Mouse (Mus musculus) left cerebral cortex, adult 18-20 months (tissue): ENCODE measurements around the gene Pigl. TPM values are rescaled to one million over a fixed set of nuclear protein-coding genes. Genes with fewer than 3 reads are reported as not detected.

ENCODE experiments used
- DNase-seq, 2 experiments: peaks; one replicate each; pipeline ENCODE4 v3.0.0; 2021 to 2022; ENCODE audit warnings: low spot score in 2 of 2, mixed read lengths in 1 of 2
- total RNA-seq, 2 experiments: library from RNA; stranded (reverse); gene quantifications; 2 replicates each; pipeline ENCODE4 v1.2.3; 2021

Gene Pigl
- total RNA-seq, 2 experiments from 2014 or later, result 4.7 to 5.7 TPM

DNA sequence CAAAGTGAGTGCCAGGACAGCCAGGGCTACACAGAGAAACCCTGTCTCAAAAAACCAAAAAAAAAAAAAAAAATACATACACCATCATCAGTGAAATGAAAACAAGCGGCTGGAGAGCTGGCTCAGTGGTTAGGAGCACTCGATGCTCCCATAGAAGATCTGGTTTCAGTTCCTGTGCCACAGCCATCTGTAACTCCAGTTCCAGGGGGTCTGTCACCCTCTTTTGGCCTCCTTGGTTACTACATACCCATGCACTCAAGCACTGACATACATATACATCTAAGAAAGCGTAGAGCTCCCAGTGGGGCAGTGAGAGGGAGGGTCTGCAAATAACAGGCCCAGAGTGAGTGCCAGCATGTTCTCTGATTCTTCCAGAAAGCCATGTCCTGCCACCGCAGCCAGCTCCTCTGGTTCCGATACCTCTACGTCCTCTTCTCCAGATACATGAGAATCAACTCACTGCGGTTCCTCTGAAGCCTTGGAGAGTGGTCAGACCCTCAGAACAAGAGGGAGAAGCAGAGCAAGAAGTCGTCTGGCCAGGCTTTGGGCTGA, 54.3 kb downstream of the Pigl start:
- DNase-seq, result no peak

DNA sequence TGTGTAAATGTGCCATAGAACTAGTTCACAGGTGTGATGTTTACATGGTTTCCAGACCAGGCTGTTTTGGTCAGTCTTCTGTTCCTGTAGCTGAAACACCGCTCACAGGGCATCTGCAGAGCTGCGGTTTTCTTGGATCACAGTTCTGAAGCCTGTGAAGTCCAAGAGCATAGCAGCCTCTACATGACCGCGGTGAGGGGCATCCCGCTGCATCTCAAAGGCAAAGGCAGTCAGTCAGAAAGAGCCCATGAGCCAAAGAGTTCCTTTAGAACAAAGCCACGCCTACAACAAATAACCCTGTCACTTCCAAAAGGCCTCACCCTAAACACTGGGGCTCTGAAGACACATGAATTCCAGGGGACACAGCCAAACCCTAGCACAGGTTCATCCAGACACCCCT, 55.1 kb downstream of the Pigl start:
- no peak for DNase-seq

DNA sequence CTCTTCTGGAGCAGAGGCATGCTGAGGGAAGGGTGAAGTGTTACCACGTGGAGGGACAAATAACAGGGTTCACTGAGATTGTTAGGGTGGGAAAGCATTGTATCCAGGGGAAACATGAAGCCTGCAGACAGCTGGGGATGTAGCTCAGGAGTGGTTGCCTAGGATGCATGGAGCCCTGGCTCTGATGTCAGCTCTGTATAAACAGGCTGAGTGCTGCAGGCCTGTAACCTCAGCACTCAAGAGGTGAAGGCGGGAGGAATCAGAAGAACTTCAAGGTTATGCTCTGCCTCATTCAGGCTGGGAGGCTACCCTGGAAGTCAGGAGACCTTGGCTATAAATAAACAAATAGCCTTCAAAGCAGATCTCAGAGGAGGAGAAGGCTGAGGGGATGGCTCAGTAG, 60.7 kb downstream of the Pigl start:
- no peak for DNase-seq

DNA sequence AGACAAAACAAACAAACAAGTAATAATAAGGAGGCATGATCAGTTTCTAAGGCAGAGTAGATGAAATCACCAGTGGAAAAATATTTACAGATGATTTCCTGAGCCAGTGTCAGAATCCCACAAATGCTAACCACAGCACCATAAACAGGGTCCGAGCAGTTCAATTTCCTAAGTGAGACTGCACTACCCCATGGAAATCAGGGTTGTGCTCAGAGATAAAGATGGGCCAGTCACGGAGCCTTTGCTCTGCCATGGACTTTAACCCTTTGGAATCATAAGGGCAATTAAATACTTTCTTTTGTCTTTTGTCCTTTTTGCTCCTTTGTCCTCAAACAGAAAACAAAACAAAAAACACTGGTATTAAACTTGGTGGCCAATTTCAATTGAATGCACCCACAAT, 64.0 kb downstream of the Pigl start:
- no peak for DNase-seq

DNA sequence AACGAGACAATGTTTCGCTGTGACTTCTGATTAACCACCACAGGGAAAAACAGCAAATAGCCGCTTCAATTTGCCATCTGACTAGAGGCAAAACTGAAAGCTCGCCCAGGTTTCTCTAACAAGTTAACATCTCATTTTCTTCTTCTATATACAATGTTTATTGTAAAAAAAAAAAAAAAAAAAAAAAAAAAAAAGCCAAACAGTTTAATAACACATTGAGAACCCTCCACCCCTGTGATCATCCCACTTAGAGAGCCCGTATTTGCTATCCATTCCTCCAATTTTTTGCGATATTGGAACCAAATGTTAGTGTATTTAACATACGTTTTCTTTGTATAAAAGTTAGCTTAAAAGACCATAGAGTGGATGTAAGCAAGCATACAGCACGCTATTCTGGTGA, 78.8 kb downstream of the Pigl start:
- DNase-seq, result no peak

DNA sequence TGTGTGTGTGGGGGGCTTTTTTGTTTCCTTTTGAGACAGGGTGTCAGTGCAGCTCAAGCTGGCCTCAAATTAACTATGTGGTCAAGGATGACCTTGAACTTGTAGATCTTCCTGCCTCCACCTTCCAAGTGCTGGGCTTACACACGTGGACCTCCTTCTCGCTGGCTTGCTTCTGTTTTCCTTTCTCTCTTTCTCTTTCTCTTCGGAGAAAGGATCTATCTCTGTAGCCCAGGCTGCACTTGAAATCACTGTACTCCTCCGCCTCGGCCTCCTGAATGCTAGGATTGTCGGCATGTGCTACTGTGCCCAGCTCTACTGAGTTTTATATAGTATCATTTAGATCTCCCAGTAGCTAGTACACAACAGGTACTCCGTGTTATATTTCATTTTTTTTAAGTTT, 79.3 kb downstream of the Pigl start:
- peak in 1 of 2 experiments; percentile 13 for DNase-seq

DNA sequence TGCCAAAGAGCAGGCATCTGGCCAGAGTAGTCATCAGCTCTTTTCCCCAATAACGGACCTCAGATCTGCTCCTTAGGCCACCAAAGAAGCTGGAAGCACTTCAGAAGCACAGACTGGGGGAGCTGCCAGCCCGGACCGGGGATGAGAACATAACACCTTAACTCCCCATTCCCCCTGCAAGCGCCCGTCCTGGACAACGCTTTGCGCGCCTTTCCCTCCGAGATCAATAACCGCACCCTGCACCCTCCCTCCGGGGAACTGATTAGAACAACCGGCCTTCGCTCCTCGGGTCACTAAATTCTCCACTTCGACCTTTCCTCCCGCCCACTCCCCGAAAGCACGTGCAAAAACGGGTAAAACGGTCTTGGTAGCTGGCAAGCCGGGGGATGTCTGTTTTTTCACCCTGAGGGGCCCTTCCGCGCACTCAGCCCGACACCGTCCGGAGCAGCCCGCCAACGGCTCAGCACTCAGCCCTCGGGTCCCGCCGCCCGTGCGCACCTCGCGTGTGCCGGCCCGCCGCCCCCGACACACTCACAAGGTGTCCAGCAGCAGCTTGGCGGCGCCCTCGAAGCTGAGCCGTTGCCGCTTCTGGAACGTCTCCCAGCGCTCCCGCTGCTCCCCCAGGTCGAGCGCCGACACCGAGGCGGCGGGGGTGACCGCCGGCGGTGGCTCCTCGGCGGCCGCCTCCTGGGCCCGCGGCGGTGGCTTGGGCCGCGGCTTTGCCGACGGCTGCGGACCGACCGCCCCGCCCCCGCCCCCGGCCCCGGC, 80.2 kb downstream of the Pigl start:
- peak; percentile 44 to 59 for DNase-seq

DNA sequence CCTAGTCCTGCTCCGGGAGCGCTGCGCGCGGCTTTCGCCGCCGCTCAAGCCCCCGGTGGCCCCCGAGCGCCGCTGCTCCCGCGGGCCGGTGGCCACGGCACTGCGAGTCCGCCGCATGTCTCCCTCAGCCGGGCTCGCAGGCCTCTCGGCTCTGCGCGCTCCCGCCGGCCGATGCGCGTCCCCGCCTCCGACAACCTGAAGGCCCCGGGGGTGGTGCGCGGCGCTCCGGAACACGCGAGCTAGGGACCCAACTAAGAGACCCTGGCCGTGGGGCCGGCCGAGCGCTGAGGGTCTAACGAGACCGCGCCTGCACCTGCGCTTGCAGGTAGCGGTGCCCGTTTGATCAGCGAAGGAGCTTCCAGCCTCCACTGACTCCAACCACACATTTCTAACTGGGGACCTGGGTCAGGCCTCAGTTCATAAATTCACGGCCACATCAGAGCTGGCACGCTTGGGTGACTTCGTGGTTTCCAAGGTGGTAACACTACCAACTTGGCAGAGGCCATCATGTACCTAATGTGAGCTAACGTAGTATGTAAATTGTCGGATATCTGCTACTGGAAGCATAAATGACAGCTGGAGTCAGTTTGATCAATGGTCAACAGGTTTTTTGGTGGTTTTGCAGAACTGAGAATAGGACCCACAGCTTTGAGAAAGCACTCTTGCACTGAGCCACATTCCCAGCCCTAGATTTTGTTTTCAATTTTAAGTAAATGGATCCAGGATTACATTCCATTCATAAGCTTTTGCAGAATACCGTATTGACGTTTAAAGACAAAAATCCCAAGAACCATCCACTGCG, 81.0 kb downstream of the Pigl start, which contains the start of gene Cenpv:
Gene Cenpv (minus strand): TSS at position 173 of the 802 bp plus-strand sequence.
- peak; percentile 77 to 80 for DNase-seq

DNA sequence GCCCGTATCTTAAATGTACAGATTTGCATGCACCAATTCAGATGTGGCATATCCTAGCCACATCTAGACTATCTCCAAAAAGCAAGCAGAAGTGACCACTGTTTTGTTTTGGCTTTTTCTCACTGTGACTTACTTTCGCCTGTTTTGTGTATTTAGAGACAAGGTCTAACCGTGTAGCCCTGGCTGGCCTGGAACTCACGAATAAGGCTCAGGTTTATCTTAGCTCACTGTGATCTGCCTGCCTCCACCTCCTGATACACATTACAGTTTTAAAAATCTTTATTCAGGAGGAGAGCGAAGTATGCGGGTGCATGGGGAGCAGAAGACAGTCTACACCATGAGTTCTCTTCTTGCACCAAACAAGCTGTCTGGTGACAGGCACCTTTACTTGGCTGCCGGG, 81.9 kb downstream of the Pigl start:
- no peak for DNase-seq

DNA sequence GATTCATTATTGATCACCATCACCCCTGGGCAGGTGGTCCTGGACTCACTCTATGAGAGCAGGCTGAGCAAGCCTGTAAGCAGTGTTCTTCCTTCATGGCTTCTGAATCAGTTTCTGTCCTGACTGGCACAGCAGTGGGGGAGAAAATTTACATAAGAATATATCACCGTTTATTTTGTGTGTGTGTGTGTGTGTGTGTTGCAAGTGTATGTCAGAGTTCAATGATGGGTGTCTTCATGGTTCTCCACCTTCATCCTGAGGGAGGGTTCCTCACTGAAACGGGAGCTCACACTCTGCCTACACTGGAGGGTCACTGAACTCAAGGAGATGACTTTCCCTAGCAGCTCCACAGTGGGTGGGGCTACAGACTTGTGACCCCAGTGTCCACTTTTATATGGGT, 82.7 kb downstream of the Pigl start:
- DNase-seq, result no peak

DNA sequence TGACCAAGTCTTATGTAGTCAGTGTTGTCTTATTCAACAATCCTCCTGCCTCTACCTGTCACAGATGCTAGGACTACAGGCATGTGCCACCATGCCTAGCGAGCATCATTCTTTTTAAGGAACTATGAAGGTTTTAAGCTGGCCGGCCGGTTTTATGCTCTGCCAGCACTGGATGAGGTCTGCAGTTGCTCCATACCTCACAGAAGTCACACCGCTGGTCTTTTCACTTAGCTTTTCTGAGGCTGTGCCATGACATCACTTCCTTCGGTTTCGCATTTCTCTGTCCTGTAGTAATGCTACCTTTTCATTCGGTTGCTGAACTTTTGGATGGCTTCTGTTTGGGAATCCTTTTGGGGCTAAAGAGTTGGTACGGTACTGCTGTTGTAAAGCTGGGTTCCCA, 83.3 kb downstream of the Pigl start:
- DNase-seq, result no peak

DNA sequence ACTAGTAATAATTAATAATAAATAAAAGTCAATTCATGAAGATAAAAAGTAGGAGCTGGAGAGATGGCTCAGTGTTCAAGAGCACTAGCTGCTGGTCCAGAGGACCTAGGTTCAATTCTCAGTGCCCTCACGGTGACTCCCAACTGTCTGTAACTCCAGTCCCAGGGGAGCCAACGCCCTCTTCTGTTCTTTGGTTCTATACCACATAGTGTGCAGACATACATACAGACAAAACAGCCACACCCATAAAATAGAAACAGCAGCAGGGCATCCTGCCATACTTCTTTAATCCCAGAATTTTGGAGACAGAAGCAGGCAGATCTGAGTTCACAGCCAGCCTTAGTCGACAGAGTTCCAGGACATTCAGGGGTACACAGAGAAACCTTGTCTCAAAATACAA, 85.7 kb downstream of the Pigl start:
- DNase-seq, result no peak

DNA sequence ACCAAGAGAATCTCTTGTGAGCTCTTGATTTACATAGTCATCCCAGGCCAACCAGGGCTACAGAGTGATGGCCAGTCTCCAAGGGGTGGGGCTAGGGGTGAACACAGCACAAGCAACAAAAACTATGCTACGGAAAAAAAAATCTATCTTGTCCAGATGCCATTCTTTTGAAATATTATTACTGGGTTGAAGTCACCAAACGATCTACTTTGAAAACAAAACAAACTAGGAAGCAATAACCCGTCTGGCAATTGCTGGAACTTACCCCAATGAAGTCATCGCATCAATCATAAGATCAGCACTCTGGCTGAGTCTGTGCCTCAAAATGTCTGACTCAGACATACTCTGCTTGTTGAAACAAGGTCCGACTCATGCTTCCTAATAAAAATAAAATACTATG, 91.5 kb downstream of the Pigl start:
- DNase-seq, result peak; percentile 36 to 40

DNA sequence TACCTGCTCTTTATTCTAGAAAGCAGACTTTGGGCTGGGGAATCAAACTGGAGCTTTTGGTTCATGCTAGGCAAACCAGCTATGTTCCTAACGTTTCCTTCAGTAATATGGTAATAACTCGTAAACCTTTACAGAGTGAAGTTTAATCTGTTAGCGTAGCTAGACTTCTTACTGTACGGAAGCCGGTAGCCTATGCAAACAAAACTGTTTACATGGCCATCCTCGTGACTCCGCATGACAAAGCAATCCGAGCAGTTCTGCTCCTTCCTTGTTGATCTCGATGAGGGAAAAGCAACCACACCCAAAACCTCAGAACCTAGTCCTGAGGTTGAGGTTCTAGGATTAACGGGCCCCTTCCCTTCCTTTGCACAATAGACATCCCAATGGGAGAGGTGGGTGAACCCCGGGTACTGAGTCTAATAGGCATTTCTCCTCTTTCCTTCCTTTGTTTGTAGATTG, 92.0 kb downstream of the Pigl start:
- peak; percentile 37 to 43 for DNase-seq

DNA sequence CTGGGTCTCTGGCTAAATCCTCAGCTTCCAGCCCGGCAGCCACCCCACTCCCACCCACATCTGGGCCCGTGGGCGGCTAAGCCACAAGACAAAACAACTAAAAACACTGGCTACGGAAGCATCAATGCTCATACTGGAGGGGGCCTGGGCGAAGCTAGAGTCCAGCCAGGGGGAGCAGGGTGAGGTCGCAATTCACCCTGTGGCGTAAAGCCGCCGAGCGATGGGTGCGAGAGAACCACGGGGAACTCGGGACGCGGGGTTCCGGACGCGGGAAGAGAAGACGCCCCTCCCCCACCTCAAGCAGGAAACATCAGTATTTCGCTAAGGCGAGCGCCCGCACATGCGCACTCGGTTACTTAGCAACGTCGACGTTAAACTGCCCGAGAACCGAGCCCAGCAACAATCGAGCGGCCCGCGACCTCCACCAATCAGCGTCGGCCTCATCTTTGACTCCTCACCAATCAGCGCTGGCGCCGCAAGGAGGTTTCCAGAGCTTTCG, 92.5 kb downstream of the Pigl start, which contains the start of gene Ubb:
Gene Ubb (plus strand): TSS at position 445 of the 499 bp plus-strand sequence.
- peak; percentile 99 for DNase-seq

DNA sequence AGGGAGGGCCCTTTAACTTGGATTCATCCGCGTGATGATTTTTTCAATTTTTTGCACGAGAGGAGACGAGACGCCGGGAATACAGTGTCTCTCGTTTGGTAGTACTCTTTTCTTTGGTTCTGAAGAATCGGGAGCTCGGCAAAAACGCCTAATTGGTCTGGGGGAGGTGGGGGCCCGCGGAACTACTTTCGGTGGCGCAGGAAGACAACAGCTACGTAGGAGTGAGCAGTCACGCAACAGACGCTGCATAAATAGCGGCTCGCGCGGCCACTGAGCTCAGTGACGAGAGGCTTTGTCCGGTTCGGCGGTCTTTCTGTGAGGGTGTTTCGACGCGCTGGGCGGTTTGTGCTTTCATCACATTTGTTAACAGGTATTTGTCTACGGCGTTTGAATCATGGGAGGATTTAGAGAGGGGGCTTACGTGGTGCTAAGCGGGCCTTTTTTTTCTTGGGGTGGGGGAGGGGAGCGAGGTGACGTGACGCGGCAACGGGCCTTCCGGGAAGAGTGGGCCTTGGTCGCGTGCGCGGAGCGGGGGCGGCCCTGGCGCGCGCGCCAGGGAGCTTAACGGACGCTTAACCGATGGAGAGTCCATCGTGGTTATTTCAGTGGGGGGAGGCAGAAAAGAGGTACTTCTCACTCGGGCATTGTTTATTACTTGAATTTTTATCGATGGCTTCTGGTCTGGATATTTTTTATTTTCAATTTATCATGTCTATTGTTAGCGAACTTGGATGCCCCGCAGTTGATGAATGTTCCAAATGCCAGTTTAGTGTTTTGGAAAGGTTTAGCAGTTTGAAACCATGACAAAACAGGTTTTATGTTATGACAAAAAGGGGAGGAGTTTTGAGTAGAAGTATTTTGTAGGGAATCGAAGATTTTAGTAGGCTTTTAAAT, 93.2 kb downstream of the Pigl start:
- DNase-seq, result peak; percentile 84 to 87

DNA sequence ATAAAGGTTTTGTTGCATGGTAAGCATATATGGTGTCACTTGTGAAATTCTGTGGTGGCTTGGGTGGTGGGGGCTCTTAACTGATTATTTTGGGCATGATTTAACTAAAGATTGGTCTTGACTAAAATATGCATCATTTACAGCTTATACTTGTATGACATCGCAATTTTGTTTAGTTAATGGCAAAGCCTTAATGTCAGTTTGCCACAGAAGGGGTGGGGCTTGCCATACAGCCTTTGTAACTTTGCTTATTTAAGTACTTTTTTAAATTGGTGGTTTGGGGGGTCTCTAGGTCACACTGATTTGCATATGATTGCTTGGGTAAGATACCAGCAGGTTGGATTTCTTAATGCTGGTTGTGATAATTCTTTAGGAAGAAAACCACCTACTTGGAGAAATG, 94.9 kb downstream of the Pigl start:
- no peak for DNase-seq

DNA sequence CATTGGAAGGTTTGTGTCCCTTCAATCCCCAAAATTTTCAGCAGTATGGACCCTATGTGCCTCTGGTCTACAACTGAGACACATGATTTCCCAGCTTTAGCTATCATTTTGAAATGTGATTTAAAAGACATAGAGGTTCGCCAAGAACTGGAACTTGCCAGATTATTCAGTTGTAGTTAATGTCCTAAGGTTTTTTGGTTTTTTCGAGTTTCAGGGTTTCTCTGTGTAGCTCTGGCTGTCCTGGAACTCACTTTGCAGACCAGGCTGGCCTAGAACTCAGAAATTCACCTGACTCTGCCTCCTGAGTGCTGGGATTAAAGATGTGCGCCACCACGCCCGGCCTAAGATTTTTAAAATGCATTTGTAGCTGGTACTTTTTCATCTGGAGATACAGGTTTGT, 95.4 kb downstream of the Pigl start:
- DNase-seq, result no peak

DNA sequence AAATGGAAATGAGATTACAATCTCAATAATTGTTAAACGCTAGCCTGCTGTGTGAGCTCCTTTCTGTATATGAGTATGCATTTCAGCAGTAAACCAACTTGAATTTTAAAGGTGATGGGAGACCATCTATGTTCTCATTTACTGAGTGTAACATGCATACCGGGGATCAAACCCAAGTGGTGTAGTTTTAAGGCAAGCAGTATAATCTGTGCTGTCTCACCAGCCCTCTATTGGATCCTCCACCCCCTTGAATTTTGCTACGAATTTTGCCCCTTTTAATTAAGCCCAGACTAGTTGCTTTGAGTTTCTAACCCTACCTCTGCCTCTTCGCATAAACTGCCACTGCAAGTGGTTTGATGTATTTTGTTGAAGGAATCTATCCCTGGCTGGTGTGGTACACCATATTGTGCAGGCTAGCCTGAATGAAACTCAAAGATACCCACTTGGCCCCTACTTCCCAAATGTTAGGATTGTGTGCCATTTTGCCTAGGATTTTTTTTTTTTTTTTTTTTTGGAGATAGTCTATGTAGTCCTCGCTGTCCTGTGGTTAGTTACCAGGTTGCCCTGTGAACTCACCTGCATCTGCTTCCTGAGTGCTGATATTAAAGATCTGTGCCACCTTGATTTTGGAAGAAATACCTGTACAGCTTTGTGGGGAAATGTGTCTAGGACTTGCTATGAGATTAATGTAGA, 96.0 kb downstream of the Pigl start:
- DNase-seq, result no peak

DNA sequence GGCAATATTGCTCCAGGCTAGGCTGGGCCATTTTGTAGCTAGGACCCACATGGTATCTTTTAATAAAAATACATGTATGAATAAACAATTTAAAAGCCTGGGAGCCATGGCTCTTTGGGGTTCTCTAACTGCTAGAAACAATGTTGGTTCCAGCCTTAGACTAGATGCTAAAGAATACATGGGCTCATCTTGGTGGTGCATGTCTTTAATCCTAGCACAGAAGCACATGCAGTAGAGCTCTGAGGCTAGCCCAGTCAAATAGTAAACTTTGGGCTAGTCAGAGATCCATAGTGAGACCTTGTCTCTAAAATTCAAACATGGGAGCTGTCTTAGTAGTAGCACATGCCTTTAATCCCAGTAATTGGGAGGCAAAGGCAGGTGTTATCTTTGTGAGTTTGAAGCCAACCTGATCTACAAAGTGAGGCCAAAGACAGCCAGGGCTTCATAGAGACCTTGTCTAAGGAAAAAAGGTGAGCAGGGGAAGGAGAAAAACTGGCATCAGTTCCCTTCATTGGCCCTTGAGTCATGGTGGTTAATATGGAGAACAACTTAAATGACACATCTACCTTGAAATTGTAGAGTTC, 96.8 kb downstream of the Pigl start:
- no peak for DNase-seq
